Mouse (Mus musculus) stomach, embryonic 16.5 days (tissue): ENCODE results near the gene Lmbr1l. TPM values are rescaled to one million over a fixed set of nuclear protein-coding genes. Genes with fewer than 3 reads are reported as not detected.
A peak's percentile ranks its signal among the peaks of the same experiment; 100 is the strongest.
"Not testable (repeated sequence)": the region's sequence is repeated elsewhere in the genome, so short reads cannot be mapped to it uniquely, and the experiment has no call there.

Source experiments
- ATAC-seq: fragments of 200-750 bp; cut with Nextera tagmentation; 2 replicates; pipeline ENCODE4 v1.8.0; 2017; ENCODE audit warnings: moderate number of reproducible peaks, moderate TSS enrichment; ENCODE audit not compliant: insufficient read depth, low FRiP score
- H3K27ac ChIP-seq: fragments of 300-500 bp; sonication (generic); 2 replicates; pipeline ENCODE4 v1.5.1; 2014; ENCODE audit warnings: low read length
- H3K27me3 ChIP-seq: fragments of 300-500 bp; sonication (generic); 2 replicates; pipeline ENCODE4 v1.6.1; 2014; ENCODE audit warnings: low read length, control low read depth, mixed read lengths; ENCODE audit not compliant: control insufficient read depth, insufficient read depth
- H3K36me3 ChIP-seq: fragments of 300-500 bp; sonication (generic); 2 replicates; pipeline ENCODE4 v1.6.1; 2014; ENCODE audit warnings: low read length; ENCODE audit not compliant: control insufficient read depth, insufficient read depth
- H3K4me1 ChIP-seq: fragments of 300-500 bp; sonication (generic); 2 replicates; pipeline ENCODE4 v1.6.1; 2014; ENCODE audit warnings: low read length, control low read depth, mixed read lengths; ENCODE audit not compliant: control insufficient read depth, insufficient read depth
- H3K4me2 ChIP-seq: fragments of 300-500 bp; sonication (generic); 2 replicates; pipeline ENCODE4 v1.6.1; 2014; ENCODE audit warnings: low read depth, low read length, mixed read lengths
- H3K4me3 ChIP-seq: fragments of 300-500 bp; sonication (generic); replicated peaks from 2 replicates; pipeline ENCODE4 v1.5.1; 2014; ENCODE audit warnings: mild to moderate bottlenecking, low read length
- H3K9ac ChIP-seq: fragments of 300-500 bp; sonication (generic); 2 replicates; pipeline ENCODE4 v1.6.1; 2014; ENCODE audit warnings: low read length
- H3K9me3 ChIP-seq: fragments of 300-500 bp; sonication (generic); replicated peaks from 2 replicates; pipeline ENCODE4 v1.6.1; 2016; ENCODE audit warnings: low read length, control low read depth; ENCODE audit not compliant: control insufficient read depth
- WGBS: fragments of 180-500 bp; shearing (Covaris S2); extraction: QIAGEN DNeasy Blood & Tissue Kit; methylation state at CpG from one replicate; pipeline ENCODE4 v1.1.7; 2014; 5-methylcytosine and 5-hydroxymethylcytosine counted together
- polyA plus RNA-seq: library from polyadenylated mRNA; unstranded; fragments of >200 nt; fragmentation: Nextera tagmentation; extraction: Ambion mirVana; gene quantifications from 2 replicates; pipeline ENCODE4 v1.2.1, GENCODE M21; 2015

Gene Lmbr1l
- polyA plus RNA-seq, 1 experiment from 2014 or later, result 14.8 TPM

GRCm38 (mm10) chr15:98952751-98953400, 34.8 kb upstream of the Lmbr1l start:
- Histone ChIP-seq H3K36me3 (no peaks in the 10 kb centered on the region), H3K4me1 (0 out of 2 replicates have a peak, but pooled peaks cover 2% of the 10 kb centered on the region), H3K9me3 (no peaks in the 10 kb centered on the region), H3K27ac (peak overlapping the region; percentile 97), H3K27me3 (no peaks in the 10 kb centered on the region), H3K9ac (peak overlapping the region; percentile 93), H3K4me3 (peak overlapping the region; percentile 89), H3K4me2 (peak overlapping the region; percentile 44)
- under 1% methylated on average over 41 of the region's 41 CpGs for WGBS
- ATAC-seq, result peak; percentile 58

DNA sequence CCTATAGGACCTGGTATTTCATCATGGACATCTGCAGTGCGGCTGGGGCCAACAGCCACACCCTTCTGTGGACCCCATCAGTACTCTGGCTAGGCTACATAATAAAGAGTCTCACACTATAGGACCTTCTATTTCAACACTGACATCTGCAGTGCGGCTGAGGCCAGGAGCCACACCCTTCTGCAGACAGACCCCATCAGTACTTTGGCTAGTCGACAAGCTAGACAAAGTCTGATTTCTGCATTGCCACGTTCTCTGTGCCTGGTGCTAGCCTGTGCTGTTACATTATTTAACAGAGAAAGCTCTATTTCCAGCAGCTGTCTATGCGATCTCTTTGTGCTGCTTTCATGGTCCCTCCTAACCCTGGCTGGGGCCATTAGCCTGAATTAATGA, 34.0 kb upstream of the Lmbr1l start:
- no peaks in the 10 kb centered on the region for H3K27me3 ChIP-seq
- H3K9me3 ChIP-seq, result no peaks in the 10 kb centered on the region
- H3K9ac ChIP-seq, result peak overlapping the region; percentile 44
- H3K4me1 ChIP-seq, result 0 out of 2 replicates have a peak, but pooled peaks cover 2% of the 10 kb centered on the region
- peak overlapping the region; percentile 89 for H3K4me3 ChIP-seq
- H3K27ac ChIP-seq, result peak overlapping the region; percentile 74
- no peaks in the 10 kb centered on the region for H3K36me3 ChIP-seq
- H3K4me2 ChIP-seq, result peak overlapping the region; percentile 44
- WGBS, result 17% methylated on average over 5 of the region's 5 CpGs
- peak; percentile 23; the same call in 1 of the 2 replicates for ATAC-seq

DNA sequence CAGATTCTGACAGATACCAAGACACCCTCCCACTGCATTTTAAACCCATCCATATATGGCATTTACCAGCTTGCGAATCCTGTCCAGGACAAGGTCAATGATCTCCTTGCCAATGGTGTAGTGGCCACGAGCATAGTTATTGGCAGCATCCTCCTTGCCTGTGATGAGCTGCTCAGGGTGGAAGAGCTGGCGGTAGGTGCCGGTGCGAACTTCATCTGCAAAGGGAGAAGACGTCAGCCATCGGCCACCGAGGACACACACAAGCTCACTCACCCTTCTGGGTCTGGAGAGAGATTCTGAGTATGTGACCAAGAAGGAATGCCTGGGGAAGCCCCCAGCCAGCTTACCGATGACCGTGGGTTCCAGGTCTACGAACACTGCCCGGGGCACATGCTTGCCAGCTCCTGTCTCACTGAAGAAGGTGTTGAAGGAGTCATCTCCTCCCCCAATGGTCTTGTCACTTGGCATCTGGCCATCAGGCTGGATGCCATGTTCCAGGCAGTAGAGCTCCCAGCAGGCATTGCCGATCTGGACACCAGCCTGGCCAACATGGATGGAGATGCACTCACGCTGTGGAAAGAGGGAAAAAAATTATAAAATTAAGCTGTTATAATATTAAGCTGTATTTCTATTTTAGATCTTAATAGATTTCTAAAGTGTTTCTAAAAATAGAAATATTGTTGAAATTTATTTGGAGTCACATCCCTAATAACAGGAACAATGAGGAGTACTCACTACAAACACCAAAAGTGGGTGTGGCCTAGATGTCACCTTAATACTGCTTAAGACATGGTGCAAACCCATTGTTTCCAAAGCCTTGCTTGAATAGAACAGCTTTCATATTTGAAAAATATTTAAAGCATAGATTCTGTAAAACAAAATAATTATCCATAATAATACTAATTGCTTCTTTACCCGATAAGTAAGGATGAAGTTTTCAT, 33.4 kb upstream of the Lmbr1l start:
- not testable (repeated sequence) for H3K4me1 ChIP-seq, ATAC-seq, H3K27me3 ChIP-seq, H3K27ac ChIP-seq, H3K9me3 ChIP-seq, H3K36me3 ChIP-seq
- WGBS, result 86% methylated on average over 11 of the region's 15 CpGs
- Histone ChIP-seq H3K9ac (peak overlapping the region; percentile 44), H3K4me2 (peak overlapping the region; percentile 44), H3K4me3 (peak overlapping the region; percentile 89)

DNA sequence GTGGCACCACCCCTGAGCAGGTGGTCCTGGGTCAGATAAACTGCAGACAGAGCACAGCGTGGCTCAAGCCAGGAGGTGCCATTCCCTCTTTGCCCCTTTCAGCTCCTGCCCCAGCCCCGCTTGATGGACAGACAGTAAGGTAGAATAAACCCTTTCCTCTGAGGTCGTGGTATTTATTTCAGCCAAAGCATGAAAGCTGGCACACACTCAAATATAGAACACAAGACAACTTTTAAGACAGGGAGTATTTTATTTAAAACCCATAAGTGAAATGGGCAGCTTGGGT, 31.5 kb upstream of the Lmbr1l start:
- no peaks in the 10 kb centered on the region for H3K9me3 ChIP-seq
- H3K27ac ChIP-seq, result no peak overlapping the region
- no peak overlapping the region for H3K9ac ChIP-seq
- no peak overlapping the region for H3K4me3 ChIP-seq
- 66% methylated on average over 3 of the region's 3 CpGs for WGBS
- no peak overlapping the region for H3K4me2 ChIP-seq
- no peak for ATAC-seq
- H3K36me3 ChIP-seq, result no peaks in the 10 kb centered on the region
- no peaks in the 10 kb centered on the region for H3K27me3 ChIP-seq
- 0 out of 2 replicates have a peak, but pooled peaks cover 2% of the 10 kb centered on the region for H3K4me1 ChIP-seq

DNA sequence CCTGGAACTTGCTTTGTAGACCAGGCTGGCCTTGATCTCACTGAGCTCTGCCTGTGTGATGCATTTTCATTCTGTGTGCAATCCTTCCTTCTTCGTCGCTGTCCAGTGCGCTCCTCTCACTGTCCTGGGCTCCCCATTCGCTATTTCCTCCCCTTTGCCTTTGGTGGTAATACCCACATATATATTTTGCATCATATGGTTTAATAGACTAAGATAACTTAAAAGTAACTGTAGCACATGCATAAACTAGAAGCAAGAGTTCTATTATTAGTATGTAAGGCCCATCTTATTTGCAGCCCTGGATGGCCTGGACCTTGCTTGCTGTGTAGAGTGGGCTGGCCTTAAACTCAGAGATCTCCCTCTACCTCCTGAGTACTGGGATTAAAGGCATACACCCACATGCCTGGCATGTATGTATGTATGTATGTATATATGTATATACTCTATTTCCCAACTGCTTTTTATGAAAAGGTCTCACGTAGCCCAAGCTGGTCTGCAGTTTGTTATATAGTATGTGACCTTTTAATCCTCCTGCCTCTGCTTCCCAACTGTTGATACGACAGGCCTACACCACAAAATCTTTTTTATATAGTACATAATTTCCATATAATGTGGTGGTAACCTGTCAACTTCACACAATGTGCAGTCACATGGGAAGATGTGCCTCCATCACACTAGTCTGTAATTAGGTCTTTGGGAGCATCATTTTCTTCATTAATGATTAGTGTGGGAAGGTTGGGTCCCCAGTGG, 31.0 kb upstream of the Lmbr1l start:
- 73% methylated on average over 6 of the region's 6 CpGs for WGBS
- 0 out of 2 replicates have a peak, but pooled peaks cover 2% of the 10 kb centered on the region for H3K4me1 ChIP-seq
- ATAC-seq, result no peak
- no peak overlapping the region for H3K9ac ChIP-seq
- no peaks in the 10 kb centered on the region for H3K9me3 ChIP-seq
- no peak overlapping the region for H3K4me3 ChIP-seq
- H3K27ac ChIP-seq, result no peak overlapping the region
- H3K36me3 ChIP-seq, result no peaks in the 10 kb centered on the region
- H3K4me2 ChIP-seq, result no peak overlapping the region
- H3K27me3 ChIP-seq, result no peaks in the 10 kb centered on the region

- ATAC-seq, result no peak
- Histone ChIP-seq H3K27ac (no peak overlapping the region), H3K9me3 (no peaks in the 10 kb centered on the region), H3K27me3 (no peaks in the 10 kb centered on the region), H3K4me3 (no peak overlapping the region), H3K4me1 (0 out of 2 replicates have a peak, but pooled peaks cover 2% of the 10 kb centered on the region), H3K36me3 (no peaks in the 10 kb centered on the region), H3K9ac (no peak overlapping the region), H3K4me2 (no peak overlapping the region)
Measured at GRCm38 (mm10) chr15:98948382-98948781, 30.4 kb upstream of the Lmbr1l start.

DNA sequence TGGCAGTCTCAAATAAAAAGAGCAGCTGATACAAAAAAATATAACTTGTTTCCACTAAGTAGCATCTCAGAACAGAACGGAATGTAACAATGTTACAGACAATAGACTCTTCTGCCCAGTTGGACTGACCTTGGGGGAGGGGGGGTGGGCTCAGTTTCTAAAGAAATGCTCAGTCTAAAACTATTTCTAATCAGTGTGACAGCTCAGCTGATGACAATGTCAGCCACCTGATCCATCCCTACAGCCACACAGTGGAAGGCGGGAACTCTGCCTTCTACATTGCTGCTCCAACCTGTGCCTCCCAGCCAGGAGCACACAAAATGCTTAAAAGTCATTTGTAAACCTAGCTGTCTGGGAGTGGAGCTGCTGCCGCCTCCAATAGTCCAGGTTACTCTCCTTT, 29.9 kb upstream of the Lmbr1l start:
- Histone ChIP-seq H3K4me3 (no peak overlapping the region), H3K36me3 (no peaks in the 10 kb centered on the region), H3K9me3 (no peaks in the 10 kb centered on the region), H3K9ac (no peak overlapping the region), H3K4me2 (no peak overlapping the region), H3K4me1 (0 out of 2 replicates have a peak, but pooled peaks cover 2% of the 10 kb centered on the region), H3K27ac (no peak overlapping the region), H3K27me3 (no peaks in the 10 kb centered on the region)
- no peak for ATAC-seq
- WGBS, result 46% methylated on average over 3 of the region's 3 CpGs

DNA sequence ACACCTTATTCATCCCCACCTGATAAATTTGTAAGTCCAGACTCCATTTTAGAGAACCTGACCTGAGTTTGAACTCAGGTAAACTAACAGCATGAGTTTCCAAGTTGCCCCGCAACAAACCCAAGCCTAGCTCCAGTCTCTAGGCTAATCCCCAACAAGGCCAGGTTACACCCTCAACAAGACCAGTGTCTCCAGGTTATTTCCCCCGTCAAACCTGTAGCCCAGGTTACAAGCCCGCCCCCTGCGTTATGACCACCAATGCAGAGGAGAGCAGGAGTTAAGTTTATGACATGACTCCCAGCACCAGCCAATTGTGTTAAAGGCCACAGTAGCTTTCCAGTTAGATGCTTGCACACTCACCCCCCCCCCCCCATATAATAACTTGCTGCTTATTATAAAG, 25.1 kb upstream of the Lmbr1l start:
- WGBS, result 57% methylated on average over 4 of the region's 4 CpGs
- Histone ChIP-seq H3K4me3 (no peak overlapping the region), H3K27ac (no peak overlapping the region), H3K9ac (no peak overlapping the region), H3K4me2 (no peak overlapping the region), H3K27me3 (no peaks in the 10 kb centered on the region), H3K9me3 (no peaks in the 10 kb centered on the region), H3K36me3 (no peaks in the 10 kb centered on the region), H3K4me1 (no peaks in the 10 kb centered on the region)
- ATAC-seq, result no peak

DNA sequence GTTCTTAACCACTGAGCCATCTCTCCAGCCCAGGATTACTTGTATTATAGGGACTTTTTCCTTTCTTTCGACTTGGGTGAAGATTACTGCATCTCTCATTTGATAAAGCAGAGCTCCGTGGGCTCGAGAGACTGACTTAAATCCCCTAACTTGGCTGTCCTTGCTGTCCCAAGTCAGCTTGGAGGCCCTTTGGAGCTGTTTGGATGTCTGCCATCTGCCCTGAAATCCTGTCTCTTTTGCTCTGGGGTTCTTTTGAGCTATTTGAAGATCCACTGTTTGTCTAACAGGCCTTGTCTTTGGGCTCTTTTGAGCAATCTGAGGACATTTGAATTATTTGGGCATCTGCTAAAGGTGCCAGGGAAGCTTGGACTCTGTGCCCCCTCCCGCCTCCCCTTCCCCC, 24.1 kb upstream of the Lmbr1l start:
- no peaks in the 10 kb centered on the region for H3K27me3 ChIP-seq
- no peak overlapping the region for H3K27ac ChIP-seq
- H3K36me3 ChIP-seq, result no peaks in the 10 kb centered on the region
- no peaks in the 10 kb centered on the region for H3K4me1 ChIP-seq
- H3K9ac ChIP-seq, result no peak overlapping the region
- H3K4me2 ChIP-seq, result no peak overlapping the region
- 75% methylated on average over 4 of the region's 4 CpGs for WGBS
- H3K9me3 ChIP-seq, result no peaks in the 10 kb centered on the region
- no peak overlapping the region for H3K4me3 ChIP-seq
- ATAC-seq, result no peak
